Mouse (Mus musculus) spleen, postnatal 4 days (tissue): ENCODE measurements around the gene Dmap1.

ENCODE experiments used
- DNase-seq, 2 experiments: peaks; one replicate each; pipeline ENCODE4 v3.0.0; 2022; ENCODE audit warnings: low spot score in 2 of 2

The Dmap1 gene

GRCm38 (mm10) chr4:117681931-117682461 lies at the start of gene Dmap1:
Dmap1 (minus strand) TSS chr4:117682273.
- peak; percentile 81 to 91 for DNase-seq

GRCm38 (mm10) chr4:117724112-117724511 lies 42.0 kb upstream of the Dmap1 start, which contains the start of gene Gm12845:
Gm12845 (plus strand) TSS chr4:117724412.
- DNase-seq = no peak

GRCm38 (mm10) chr4:117713303-117714098 lies 31.4 kb upstream of the Dmap1 start:
- DNase-seq = no peak

GRCm38 (mm10) chr4:117712314-117712713 lies 30.2 kb upstream of the Dmap1 start:
- no peak for DNase-seq

- no peak for DNase-seq
Observed at GRCm38 (mm10) chr4:117708780-117709550, 26.9 kb upstream of the Dmap1 start.

- DNase-seq = peak; percentile 34 to 68
Observed at GRCm38 (mm10) chr4:117705361-117705760, 23.3 kb upstream of the Dmap1 start.

- no peak for DNase-seq
Observed at GRCm38 (mm10) chr4:117686354-117686753, 4.3 kb upstream of the Dmap1 start.

GRCm38 (mm10) chr4:117683048-117683768 lies 1.1 kb upstream of the Dmap1 start:
- no peak for DNase-seq

GRCm38 (mm10) chr4:117682463-117682862 lies 390 bp upstream of the Dmap1 start:
- DNase-seq = no peak

- DNase-seq = no peak
Observed at GRCm38 (mm10) chr4:117680963-117681362, 1.1 kb downstream of the Dmap1 start.

GRCm38 (mm10) chr4:117676903-117677302 lies 5.2 kb downstream of the Dmap1 start:
- DNase-seq = peak; percentile 73 to 88

GRCm38 (mm10) chr4:117673901-117674300 lies 8.2 kb downstream of the Dmap1 start:
- no peak for DNase-seq

GRCm38 (mm10) chr4:117672042-117672441 lies 10.0 kb downstream of the Dmap1 start:
- DNase-seq = no peak

- DNase-seq = no peak
Observed at GRCm38 (mm10) chr4:117669874-117670273, 12.2 kb downstream of the Dmap1 start.

- DNase-seq = no peak
Observed at GRCm38 (mm10) chr4:117666054-117666453, 16.0 kb downstream of the Dmap1 start.

- no peak for DNase-seq
Observed at GRCm38 (mm10) chr4:117665531-117665930, 16.5 kb downstream of the Dmap1 start.

- no peak for DNase-seq
Observed at GRCm38 (mm10) chr4:117664411-117665137, 17.5 kb downstream of the Dmap1 start.

- DNase-seq = no peak
Observed at GRCm38 (mm10) chr4:117660001-117660400, 22.1 kb downstream of the Dmap1 start.

GRCm38 (mm10) chr4:117658582-117659444 lies 23.3 kb downstream of the Dmap1 start:
- no peak for DNase-seq

- no peak for DNase-seq
Observed at GRCm38 (mm10) chr4:117657646-117658045, 24.4 kb downstream of the Dmap1 start.
